Comparison of ENCODE assay signal across 19 mouse cellular contexts in genomic region chr1:191471489-191471888, GRCm38 (mm10).
DNase-seq lines count a peak whose midpoint lies in the region; ATAC-seq and TF ChIP-seq lines count a peak whose summit lies in the region.
"Had no signal": no experiment of that assay in that cellular context is flagged by ENCODE, and none has a peak within 500 bp of the region (broad histone marks: within the 10 kb centered on the region; RNA-seq: fewer than 3 reads in every experiment).

No protein-coding gene starts in this region.

- TF ChIP-seq CTCF in gastrocnemius, adult 2 months (IDR thresholded peaks at IDR 0.05): no peak
- TF ChIP-seq CTCF in left cerebral cortex, adult 2 months (IDR thresholded peaks at IDR 0.05): no peak
- no peak for TF ChIP-seq CTCF in MEL (IDR thresholded peaks at IDR 0.05 in 2 of 3, conservative IDR thresholded peaks at IDR 0.05 in 1 of 3; ENCODE audit: control insufficient read depth in 1 of 3, insufficient read depth in 1 of 3, low read depth in 2 of 3, low read length in 3 of 3, poor library complexity in 1 of 3, severe bottlenecking in 1 of 3)
- TF ChIP-seq CTCF in olfactory bulb, adult 2 months (IDR thresholded peaks at IDR 0.05; ENCODE audit: insufficient read depth, low read depth, low read length): no peak

- no peaks in the 10 kb centered on the region for H3K9me3 ChIP-seq in MEL (replicated peaks; ENCODE audit: insufficient read depth, low read length)
- H3K9me3 ChIP-seq in kidney, embryonic 16.5 days (ENCODE audit: low read length): no peaks in the 10 kb centered on the region
- H3K9me3 ChIP-seq: embryonic facial prominence, embryonic 13.5 days; forebrain, embryonic 12.5 days; G1E; hindbrain, embryonic 10.5 days had no signal

- H3K4me1 ChIP-seq in MEL (ENCODE audit: control insufficient read depth in 1 of 2, insufficient read depth in 2 of 2, low read length in 2 of 2): 0 out of 4 replicates have a peak, but pooled peaks cover 0 to 10% of the 10 kb centered on the region in 2 experiments
- H3K4me1 ChIP-seq in olfactory bulb, adult 2 months (ENCODE audit: control insufficient read depth, insufficient read depth, low read length): peaks cover 27% of the 10 kb centered on the region
- H3K4me1 ChIP-seq in kidney, embryonic 16.5 days (ENCODE audit: insufficient read depth, low read length): peaks cover 7% of the 10 kb centered on the region; the same call in 1 of the 2 replicates

- 73% methylated on average over 2 of the region's 2 CpGs for WGBS in olfactory bulb, adult 2 months
- 64% methylated on average over 2 of the region's 2 CpGs for WGBS in kidney, embryonic 16.5 days

- peaks cover 0 to 3% of the 10 kb centered on the region in 2 experiments; a peak in 1 of 4 replicates for H3K36me3 ChIP-seq in MEL (ENCODE audit: control insufficient read depth in 1 of 2, insufficient read depth in 2 of 2, low read length in 2 of 2)
- H3K36me3 ChIP-seq in kidney, embryonic 16.5 days (ENCODE audit: insufficient read depth, low read length): no peaks in the 10 kb centered on the region
- H3K36me3 ChIP-seq: embryonic facial prominence, embryonic 13.5 days; forebrain, embryonic 12.5 days; G1E; hindbrain, embryonic 10.5 days had no signal

- TF ChIP-seq RAD21 in MEL (IDR thresholded peaks at IDR 0.05; ENCODE audit: low read depth, low read length): no peak

- no peak overlapping the region for H3K4me2 ChIP-seq in kidney, embryonic 16.5 days (replicated peaks; ENCODE audit: low read depth, low read length)
- H3K4me2 ChIP-seq: embryonic facial prominence, embryonic 13.5 days; forebrain, embryonic 12.5 days; hindbrain, embryonic 14.5 days had no signal

- TF ChIP-seq EP300 in MEL (IDR thresholded peaks at IDR 0.05; ENCODE audit: low read depth in 1 of 2, low read length in 2 of 2): no peak; a peak in 1 of 4 replicates

- no peak for TF ChIP-seq POLR2A in MEL (IDR thresholded peaks at IDR 0.05; ENCODE audit: control insufficient read depth in 1 of 2, insufficient read depth in 1 of 2, low read depth in 1 of 2, low read length in 2 of 2, poor library complexity in 1 of 2)
- no peak for TF ChIP-seq POLR2A in olfactory bulb, adult 2 months (IDR thresholded peaks at IDR 0.05; ENCODE audit: insufficient read depth, low read depth, low read length)

- H3K27me3 ChIP-seq in MEL (ENCODE audit: control insufficient read depth in 1 of 2, insufficient read depth in 2 of 2, low read length in 2 of 2): peaks cover 2 to 4% of the 10 kb centered on the region in 2 experiments; a peak in 2 of 4 replicates
- H3K27me3 ChIP-seq in kidney, embryonic 16.5 days (ENCODE audit: insufficient read depth, low read length): no peaks in the 10 kb centered on the region
- H3K27me3 ChIP-seq: embryonic facial prominence, embryonic 13.5 days; forebrain, embryonic 12.5 days had no signal

- ATAC-seq in kidney, embryonic 16.5 days (ENCODE audit: low FRiP score, low TSS enrichment): no peak
- ATAC-seq: CD4-positive, CD25-positive, alpha-beta regulatory T cell, adult 4 months had no signal

- H3K27ac ChIP-seq in gastrocnemius, adult 2 months: peak overlapping the region; percentile 81
- H3K27ac ChIP-seq in left cerebral cortex, adult 2 months: peak overlapping the region; percentile 90
- H3K27ac ChIP-seq in MEL (ENCODE audit: control insufficient read depth, low read depth, low read length): no peak overlapping the region
- H3K27ac ChIP-seq in olfactory bulb, adult 2 months (ENCODE audit: insufficient read depth, low read depth, low read length): peak overlapping the region; percentile 89
- H3K27ac ChIP-seq in kidney, embryonic 16.5 days (ENCODE audit: low read length): no peak overlapping the region
- H3K27ac ChIP-seq: embryonic facial prominence, embryonic 13.5 days; forebrain, embryonic 12.5 days; hindbrain, embryonic 10.5 days; hindbrain, embryonic 14.5 days had no signal

- H3K9ac ChIP-seq in MEL (ENCODE audit: control insufficient read depth, low read depth, low read length, poor library complexity, severe bottlenecking): no peak overlapping the region
- H3K9ac ChIP-seq in kidney, embryonic 16.5 days (replicated peaks; ENCODE audit: low read length): no peak overlapping the region
- H3K9ac ChIP-seq: embryonic facial prominence, embryonic 13.5 days; forebrain, embryonic 12.5 days; hindbrain, embryonic 14.5 days had no signal

- H3K79me2 ChIP-seq in MEL (ENCODE audit: control insufficient read depth, insufficient read depth, low read length, poor library complexity): no peaks in the 10 kb centered on the region

- DNase-seq in gastrocnemius, adult 2 months: no peak
- DNase-seq in gastrocnemius, adult 18-20 months (ENCODE audit: low spot score): no peak
- no peak for DNase-seq in left cerebral cortex, adult 2 months (ENCODE audit: extremely low spot score in 1 of 2, low spot score in 2 of 2)
- DNase-seq in left cerebral cortex, postnatal 25 days (ENCODE audit: low spot score in 2 of 2): no peak
- no peak for DNase-seq in MEL (ENCODE audit: low read depth, low spot score)
- DNase-seq: adrenal gland, postnatal 10 days; B cell, adult 2 months; cerebellum, adult 11-12 months; cerebellum, adult 9-11 months; cerebellum, postnatal 36 days; gastrocnemius, postnatal 25 days had no signal

- no peak overlapping the region for H3K4me3 ChIP-seq in gastrocnemius, adult 2 months
- H3K4me3 ChIP-seq in left cerebral cortex, adult 2 months: no peak overlapping the region
- H3K4me3 ChIP-seq in MEL (ENCODE audit: control insufficient read depth in 1 of 2, insufficient read depth in 1 of 2, low read depth in 2 of 2, low read length in 2 of 2): no peak overlapping the region
- no peak overlapping the region for H3K4me3 ChIP-seq in olfactory bulb, adult 2 months (ENCODE audit: insufficient read depth, low read depth, low read length)
- H3K4me3 ChIP-seq in kidney, embryonic 16.5 days (ENCODE audit: low read length): no peak overlapping the region
- H3K4me3 ChIP-seq: embryonic facial prominence, embryonic 13.5 days; forebrain, embryonic 12.5 days; hindbrain, embryonic 10.5 days had no signal

- intact Hi-C loops in gastrocnemius, adult 2 months (cut with DNase I): no loop called here
- intact Hi-C loops in left cerebral cortex, adult 2 months (cut with DNase I): loop anchor here (5.0 kb wide), 1 partner anchor 91 kb away; no protein-coding TSS in a partner anchor
- intact Hi-C loops in left cerebral cortex, postnatal 25 days (cut with DNase I): loop anchor here (2.0 to 5.0 kb wide), 2 partner anchors 75 to 91 kb away; no protein-coding TSS in a partner anchor

TF ChIP-seq in MEL, 35 proteins besides CTCF, POLR2A, EP300 and RAD21:
- TF ChIP-seq RCOR1 (IDR thresholded peaks at IDR 0.05; ENCODE audit: low read depth, low read length): no peak
- TF ChIP-seq GATA1 (IDR thresholded peaks at IDR 0.05; ENCODE audit: low read depth, low read length): no peak
- TF ChIP-seq MAX (IDR thresholded peaks at IDR 0.05; ENCODE audit: low read length): no peak
- 0 out of 2 replicates have a peak, but pooled peaks have one; percentile 14 for TF ChIP-seq ZNF384 (IDR thresholded peaks at IDR 0.05; ENCODE audit: low read depth, low read length)
- TF ChIP-seq MEF2A (IDR thresholded peaks at IDR 0.05; ENCODE audit: extremely low read depth, insufficient replicate concordance, low read depth, low read length, poor library complexity, severe bottlenecking): no peak
- TF ChIP-seq POLR2AphosphoS2 (IDR thresholded peaks at IDR 0.05; ENCODE audit: low read length): no peak
- no peak for TF ChIP-seq MAZ (IDR thresholded peaks at IDR 0.05; ENCODE audit: low read depth, low read length)
- no peak for TF ChIP-seq CHD2 (IDR thresholded peaks at IDR 0.05; ENCODE audit: low read length)

Comparison
In these comparisons a context has a peak if more than half of its experiments do, and no peak if none do; other contexts are left out.
1. H3K27ac ChIP-seq: peak in gastrocnemius, adult 2 months (single experiment), left cerebral cortex, adult 2 months (single experiment) and olfactory bulb, adult 2 months (single experiment); none in MEL (single experiment) and kidney, embryonic 16.5 days (single experiment).